Mouse (Mus musculus) forebrain, embryonic 11.5 days (tissue): ENCODE measurements around the gene Tspan11. TPM values are rescaled to one million over a fixed set of nuclear protein-coding genes. Genes with fewer than 3 reads are reported as not detected.

Experiments used
- ATAC-seq: fragments of 200-750 bp; cut with Nextera tagmentation; replicated peaks from 2 replicates; pipeline ENCODE4 v1.8.0; 2017; ENCODE audit warnings: moderate TSS enrichment; ENCODE audit not compliant: low FRiP score
- DNase-seq: peaks from one replicate; pipeline ENCODE4 v3.0.0-alpha.2; 2017; ENCODE audit warnings: low spot score
- H3K27ac ChIP-seq: fragments of 300-500 bp; sonication (generic); 2 replicates; pipeline ENCODE4 v1.5.1; 2014; ENCODE audit warnings: low read depth, low read length
- H3K27me3 ChIP-seq: fragments of 300-500 bp; sonication (generic); 2 replicates; pipeline ENCODE4 v1.6.1; 2014; ENCODE audit warnings: mild to moderate bottlenecking, low read length, mixed read lengths; ENCODE audit not compliant: control insufficient read depth, insufficient read depth
- H3K36me3 ChIP-seq: fragments of 300-500 bp; sonication (generic); 2 replicates; pipeline ENCODE4 v1.6.1; 2014; ENCODE audit warnings: mild to moderate bottlenecking, low read length, moderate library complexity, mixed read lengths; ENCODE audit not compliant: control insufficient read depth, insufficient read depth
- H3K4me1 ChIP-seq: fragments of 300-500 bp; sonication (generic); replicated peaks from 2 replicates; pipeline ENCODE4 v1.6.1; 2014; ENCODE audit warnings: low read length, mixed read lengths; ENCODE audit not compliant: control insufficient read depth, insufficient read depth
- H3K4me2 ChIP-seq: fragments of 300-500 bp; sonication (generic); 2 replicates; pipeline ENCODE4 v1.6.1; 2014; ENCODE audit warnings: low read depth, mild to moderate bottlenecking, low read length, moderate library complexity, mixed read lengths; ENCODE audit not compliant: severe bottlenecking
- H3K4me3 ChIP-seq: fragments of 300-500 bp; sonication (generic); 2 replicates; pipeline ENCODE4 v1.5.1; 2014; ENCODE audit warnings: low read depth, low read length
- H3K9ac ChIP-seq: fragments of 300-500 bp; sonication (generic); 2 replicates; pipeline ENCODE4 v1.6.1; 2014; ENCODE audit warnings: low read length
- H3K9me3 ChIP-seq: fragments of 300-500 bp; sonication (generic); 2 replicates; pipeline ENCODE4 v1.6.1; 2016; ENCODE audit warnings: low read length, mixed read lengths; ENCODE audit not compliant: control insufficient read depth
- WGBS: fragments of 180-500 bp; shearing (Covaris S2); extraction: QIAGEN DNeasy Blood & Tissue Kit; methylation state at CpG from one replicate; pipeline ENCODE4 v1.1.7; 2014; 5-methylcytosine and 5-hydroxymethylcytosine counted together
- polyA plus RNA-seq: library from polyadenylated mRNA; unstranded; fragments of >200 nt; fragmentation: Nextera tagmentation; extraction: Ambion mirVana; gene quantifications from 2 replicates; pipeline ENCODE4 v1.2.1, GENCODE M21; 2014

Tspan11 gene
- polyA plus RNA-seq, 1 experiment from 2014 or later, result 6.4 TPM

GRCm38 (mm10) chr6:128003542-128003941 is 116.2 kb downstream of the Tspan11 start:
- Histone ChIP-seq H3K4me2 (no peak overlapping the region), H3K9me3 (no peaks in the 10 kb centered on the region), H3K27ac (no peak overlapping the region), H3K36me3 (no peaks in the 10 kb centered on the region), H3K27me3 (no peaks in the 10 kb centered on the region), H3K4me1 (peaks cover 1% of the 10 kb centered on the region; the same call in 1 of the 2 replicates), H3K4me3 (no peak overlapping the region), H3K9ac (no peak overlapping the region)
- WGBS, result 71% methylated on average over 5 of the region's 5 CpGs
- DNase-seq (no peak), ATAC-seq (no peak)

Other genes starting within 250 kb of the Tspan11 start
- 11.1 and 11.8 TPM in 2 replicates for gene Prmt8, start 118.1 kb upstream of the Tspan11 start, polyA plus RNA-seq